Mouse (Mus musculus): ENCODE measurements around the gene Plekha3.

Plekha3 gene

DNA sequence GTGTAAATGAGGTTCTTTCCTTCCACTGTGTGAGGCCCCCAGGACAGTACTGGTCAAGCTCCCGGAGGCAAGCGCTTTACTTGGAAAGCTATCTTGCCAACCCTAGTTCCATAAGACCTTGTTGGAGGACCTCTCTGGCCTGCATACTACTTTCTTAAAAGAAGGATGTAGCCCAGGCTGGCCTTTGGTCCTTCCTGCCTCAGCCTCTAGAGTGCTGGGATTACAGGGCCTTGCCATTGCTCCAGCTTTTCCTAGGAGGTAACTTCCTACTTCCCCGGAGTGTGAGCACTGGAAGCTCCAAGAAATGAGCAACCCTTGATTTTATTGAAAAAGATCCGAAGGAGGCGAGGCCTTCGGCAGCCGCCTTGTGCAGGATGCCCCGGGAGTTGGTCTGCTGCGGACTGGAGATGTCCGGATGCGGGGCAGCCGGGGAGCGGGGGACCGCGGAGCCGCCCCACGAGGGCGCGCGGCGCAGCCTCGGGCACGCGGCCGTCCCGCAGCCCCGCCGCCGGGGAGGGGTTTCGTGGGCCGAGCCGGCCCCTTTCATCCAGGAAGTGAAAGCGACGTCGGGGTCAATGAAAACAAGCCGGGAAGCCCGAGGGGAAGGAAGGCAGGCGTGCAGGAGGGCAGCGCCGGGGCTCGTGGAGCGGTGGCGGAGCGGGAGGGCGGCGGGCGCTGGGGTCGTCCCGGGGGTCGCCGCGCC is at the start of gene Plekha3:
Gene Plekha3, plus strand, starts transcription at position 557 of the 703 bp plus-strand sequence.
- peak; percentile 82 for ATAC-seq (ENCODE audit: insufficient number of reproducible peaks, low FRiP score, low TSS enrichment)

GRCm38 (mm10) chr2:76630293-76630692 is 44.8 kb upstream of the Plekha3 start:
- no peak for ATAC-seq (ENCODE audit: insufficient number of reproducible peaks, low FRiP score, low TSS enrichment)

- no peak for ATAC-seq (ENCODE audit: insufficient number of reproducible peaks, low FRiP score, low TSS enrichment)
These were observed 43.5 kb upstream of the Plekha3 start for GRCm38 (mm10) chr2:76631600-76631999.

DNA sequence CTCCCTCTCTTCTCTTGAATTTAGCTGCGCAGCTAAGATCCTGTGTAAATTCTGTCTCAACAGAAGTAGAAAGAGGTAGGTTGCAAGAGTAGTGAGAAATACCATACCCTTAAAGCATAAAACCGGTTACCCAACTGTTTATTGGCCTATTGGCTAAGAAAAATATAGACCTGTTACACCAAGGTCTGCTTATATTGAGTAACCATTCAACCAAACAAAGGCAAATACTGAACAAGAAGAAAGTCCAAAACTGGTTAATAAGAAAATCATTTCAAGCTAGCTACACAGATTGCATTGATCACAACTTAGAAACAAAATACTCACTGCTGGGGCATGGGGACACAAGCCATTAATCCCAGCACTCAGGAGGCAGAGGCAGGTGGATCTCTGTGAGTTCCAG is 35.4 kb upstream of the Plekha3 start:
- ATAC-seq (ENCODE audit: insufficient number of reproducible peaks, low FRiP score, low TSS enrichment) = no peak

DNA sequence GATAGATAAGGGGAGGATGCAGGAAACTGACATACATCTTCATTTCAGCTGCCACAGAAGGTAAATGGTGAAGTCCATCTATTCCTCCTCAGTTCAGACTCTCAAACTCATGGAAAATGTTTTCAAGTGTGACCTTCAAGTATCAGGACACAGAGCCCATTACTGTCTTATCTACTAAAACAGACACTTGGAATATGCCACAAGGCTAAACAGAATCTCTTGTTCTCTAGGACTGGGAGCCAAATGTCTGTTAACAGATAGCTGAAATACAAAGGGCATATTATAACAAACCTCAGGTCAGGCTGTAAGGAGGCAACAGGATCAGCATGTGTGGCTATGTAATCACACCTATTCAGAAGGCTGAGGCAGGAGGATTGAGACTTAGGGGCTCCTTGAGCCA is 31.3 kb upstream of the Plekha3 start:
- no peak for ATAC-seq (ENCODE audit: insufficient number of reproducible peaks, low FRiP score, low TSS enrichment)

DNA sequence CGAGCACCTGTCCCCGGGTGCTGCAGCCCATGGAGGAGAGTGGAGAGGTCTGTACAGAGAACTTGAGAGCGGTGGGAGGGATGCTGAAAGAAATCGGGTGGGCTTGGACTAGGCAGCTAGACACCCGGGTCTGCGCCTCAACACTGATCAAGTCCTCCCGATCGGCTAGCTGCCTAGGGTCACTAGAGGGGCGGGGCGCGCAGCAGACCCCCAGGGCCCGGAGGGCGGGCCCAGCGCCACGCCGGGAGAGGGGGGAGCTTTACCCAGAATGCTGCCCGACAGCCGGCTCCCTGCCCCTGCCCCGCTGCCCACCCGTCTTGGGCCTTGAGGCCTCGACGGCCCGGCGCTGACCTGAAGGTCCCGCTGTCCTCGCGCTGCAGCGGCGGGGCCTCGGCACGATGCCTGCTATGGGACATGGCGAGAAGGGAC is 27.6 kb upstream of the Plekha3 start:
- ATAC-seq (ENCODE audit: insufficient number of reproducible peaks, low FRiP score, low TSS enrichment) = peak; percentile 41

DNA sequence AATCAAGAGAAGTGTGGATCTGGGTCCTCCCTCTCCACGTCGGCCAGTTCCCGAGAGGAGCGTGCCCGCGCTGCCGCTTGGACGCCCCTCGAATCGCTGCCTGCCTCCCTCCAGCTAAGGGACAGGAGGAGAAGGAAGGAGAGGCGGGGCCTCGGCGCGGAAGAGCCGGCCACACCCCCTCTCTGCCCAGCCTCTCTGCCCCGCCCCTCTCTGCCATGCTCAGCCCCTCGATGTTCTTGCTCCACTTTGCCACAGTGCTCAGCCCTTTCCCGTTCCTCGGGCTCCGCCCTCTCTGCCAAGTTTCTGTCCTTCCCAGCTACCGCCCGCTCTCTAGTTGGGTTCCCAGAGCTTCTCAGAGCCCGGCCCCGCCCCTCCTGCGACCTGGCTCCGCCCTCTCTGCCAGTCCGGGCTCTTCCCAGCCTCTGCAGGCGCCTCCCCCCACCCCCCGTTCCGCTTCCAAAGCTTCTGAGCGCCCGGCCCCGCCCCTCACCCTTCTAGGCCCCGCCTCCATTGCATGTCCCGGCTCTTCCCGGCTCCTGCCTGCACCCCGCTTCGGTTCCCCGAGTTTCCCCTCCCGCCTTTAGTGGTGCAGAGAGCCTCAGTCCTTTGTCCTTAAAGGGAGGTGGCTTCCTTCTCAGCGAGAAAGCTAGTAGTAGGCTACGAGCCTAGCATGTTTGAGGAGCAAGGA is 27.1 kb upstream of the Plekha3 start, which contains the start of the genes Prkra and Pjvk:
Gene Prkra, minus strand, starts transcription at position 133 of the 688 bp plus-strand sequence.
Gene Pjvk, plus strand, starts transcription at position 594 of the 688 bp plus-strand sequence.
- peak; percentile 96 for ATAC-seq (ENCODE audit: insufficient number of reproducible peaks, low FRiP score, low TSS enrichment)

GRCm38 (mm10) chr2:76648666-76649141 is 26.4 kb upstream of the Plekha3 start:
- peak; percentile 42 for ATAC-seq (ENCODE audit: insufficient number of reproducible peaks, low FRiP score, low TSS enrichment)

- ATAC-seq (ENCODE audit: insufficient number of reproducible peaks, low FRiP score, low TSS enrichment) = no peak
These were observed 22.0 kb upstream of the Plekha3 start for GRCm38 (mm10) chr2:76653070-76653469.

GRCm38 (mm10) chr2:76654646-76655045 is 20.4 kb upstream of the Plekha3 start:
- ATAC-seq (ENCODE audit: insufficient number of reproducible peaks, low FRiP score, low TSS enrichment) = no peak

- ATAC-seq (ENCODE audit: insufficient number of reproducible peaks, low FRiP score, low TSS enrichment) = no peak
These were observed 19.6 kb upstream of the Plekha3 start for GRCm38 (mm10) chr2:76655444-76655843.

DNA sequence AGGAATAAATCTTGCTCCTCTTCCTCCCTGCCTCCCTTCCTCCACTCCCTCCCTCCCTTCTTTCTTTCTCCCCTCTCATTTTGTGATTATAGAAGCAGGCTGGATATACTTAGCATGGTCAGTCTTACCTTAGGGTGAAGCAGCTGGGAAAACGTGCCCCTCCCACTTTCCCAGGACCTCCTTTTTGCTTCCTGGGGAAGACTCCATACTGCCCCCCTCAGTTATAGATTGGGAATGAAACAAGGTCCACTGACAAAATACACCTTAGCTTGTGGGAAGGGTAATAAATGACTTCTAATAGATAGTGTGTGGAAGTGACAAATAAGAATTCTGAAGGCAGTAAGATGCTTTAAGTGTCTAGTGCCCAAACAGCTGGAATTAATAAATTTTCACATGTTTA is 19.1 kb upstream of the Plekha3 start:
- no peak for ATAC-seq (ENCODE audit: insufficient number of reproducible peaks, low FRiP score, low TSS enrichment)

GRCm38 (mm10) chr2:76658551-76658950 is 16.5 kb upstream of the Plekha3 start:
- ATAC-seq (ENCODE audit: insufficient number of reproducible peaks, low FRiP score, low TSS enrichment) = no peak

- ATAC-seq (ENCODE audit: insufficient number of reproducible peaks, low FRiP score, low TSS enrichment) = no peak
These were observed 15.7 kb upstream of the Plekha3 start for GRCm38 (mm10) chr2:76659419-76659818.

GRCm38 (mm10) chr2:76665531-76665930 is 9.6 kb upstream of the Plekha3 start:
- ATAC-seq (ENCODE audit: insufficient number of reproducible peaks, low FRiP score, low TSS enrichment) = no peak

DNA sequence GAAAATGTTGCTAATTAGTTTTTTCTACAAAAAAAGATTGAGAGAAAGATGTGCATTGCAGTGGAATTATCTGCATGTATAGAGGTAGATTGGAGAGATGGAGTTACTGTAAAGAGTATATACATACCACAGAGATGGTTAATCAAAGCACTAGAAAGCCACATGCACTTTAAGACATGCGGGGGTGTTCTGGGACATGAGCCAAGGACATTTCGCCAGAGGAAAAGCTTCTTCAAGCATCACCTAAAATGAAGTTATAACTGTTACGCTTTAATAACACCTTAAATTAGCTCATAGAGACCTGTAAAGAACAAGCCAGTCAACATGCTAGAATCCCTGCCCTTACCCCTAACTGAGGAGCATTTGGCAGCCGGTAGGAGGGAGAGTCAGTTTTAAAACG is 7.9 kb upstream of the Plekha3 start:
- no peak for ATAC-seq (ENCODE audit: insufficient number of reproducible peaks, low FRiP score, low TSS enrichment)

DNA sequence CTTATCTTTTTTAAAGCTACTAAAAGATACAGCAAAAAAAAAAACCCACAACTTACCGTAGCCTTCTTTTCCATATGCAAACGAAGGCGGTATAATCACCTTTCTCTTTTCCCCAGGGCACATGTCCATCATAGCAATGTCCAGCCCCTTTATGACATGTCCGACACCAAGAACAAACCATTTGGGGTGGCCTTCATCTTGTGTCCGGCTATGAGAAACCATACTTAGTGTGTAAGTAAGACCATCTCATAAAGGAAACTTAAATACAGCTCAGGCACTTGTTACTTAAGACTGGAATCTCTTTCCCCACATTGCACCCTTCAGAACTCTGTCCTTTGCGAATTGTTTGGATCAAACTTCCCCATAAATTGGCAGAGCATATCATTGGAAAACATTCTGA is 3.4 kb upstream of the Plekha3 start:
- ATAC-seq (ENCODE audit: insufficient number of reproducible peaks, low FRiP score, low TSS enrichment) = no peak

GRCm38 (mm10) chr2:76672134-76672745 is 2.8 kb upstream of the Plekha3 start:
- ATAC-seq (ENCODE audit: insufficient number of reproducible peaks, low FRiP score, low TSS enrichment) = no peak

- peak; percentile 87 for ATAC-seq (ENCODE audit: insufficient number of reproducible peaks, low FRiP score, low TSS enrichment)
These were observed 2.1 kb upstream of the Plekha3 start, which contains the start of gene Fkbp7 for GRCm38 (mm10) chr2:76672966-76673392. TSS of gene Fkbp7 (minus strand) at chr2:76673116.

- ATAC-seq (ENCODE audit: insufficient number of reproducible peaks, low FRiP score, low TSS enrichment) = no peak
These were observed 1.5 kb upstream of the Plekha3 start for GRCm38 (mm10) chr2:76673472-76674081.

DNA sequence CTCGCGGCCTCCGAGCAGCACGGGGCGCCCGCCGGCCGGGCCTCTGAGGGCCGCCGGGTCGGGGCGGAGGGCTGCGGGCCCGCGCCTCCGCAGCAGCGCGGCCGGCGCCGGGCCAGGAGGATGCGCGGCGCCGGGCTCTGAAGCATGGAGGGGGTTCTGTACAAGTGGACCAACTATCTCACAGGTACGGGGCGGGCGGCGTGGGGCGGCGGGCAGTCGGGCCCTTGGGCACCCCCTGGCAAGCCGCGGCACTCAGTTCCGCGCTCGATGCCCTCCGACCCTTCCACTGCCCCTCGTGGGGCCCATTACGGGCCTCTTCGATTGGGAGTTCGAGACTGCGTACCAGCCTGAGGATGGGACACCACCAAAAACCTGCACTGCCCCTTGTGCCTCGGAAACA is 370 bp downstream of the Plekha3 start:
- ATAC-seq (ENCODE audit: insufficient number of reproducible peaks, low FRiP score, low TSS enrichment) = peak; percentile 24; the same call in 1 of the 2 replicates
